Mouse (Mus musculus) thymus, postnatal 4 days (tissue): ENCODE measurements around the gene Crybg3.

Experiments used
- DNase-seq: peaks from one replicate; pipeline ENCODE4 v3.0.0; 2021

Crybg3 gene

DNA sequence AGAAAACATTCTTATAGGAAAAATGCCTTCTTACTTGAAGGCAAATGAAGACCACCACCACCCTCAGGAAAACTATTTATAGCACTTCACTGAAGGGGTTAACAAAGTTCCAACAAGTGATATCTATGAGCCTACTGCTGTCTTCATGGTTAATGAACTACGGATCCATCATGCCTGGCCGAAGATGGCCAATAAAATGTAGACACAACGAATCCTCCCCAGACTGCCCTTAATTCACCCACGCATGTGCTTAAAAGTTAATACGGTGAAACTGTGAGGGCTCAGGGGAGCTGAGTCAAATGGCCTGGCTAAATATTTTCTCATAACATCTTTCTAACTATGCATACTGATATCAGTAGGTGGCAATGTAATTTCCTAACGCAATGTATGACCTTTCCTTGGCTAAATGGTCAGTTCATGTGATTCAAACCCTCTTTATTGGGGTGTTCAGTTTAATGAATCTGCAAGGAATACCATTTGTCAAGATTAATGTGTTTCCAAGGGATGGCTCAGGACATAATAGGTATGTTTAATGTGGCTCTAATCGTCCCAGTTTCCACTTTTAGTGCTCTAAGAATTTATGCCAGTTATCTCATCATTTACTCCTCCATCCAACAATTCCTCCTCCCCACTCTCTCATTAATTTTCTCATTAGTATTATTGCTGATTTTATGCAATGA, 155.8 kb downstream of the Crybg3 start:
- DNase-seq, result no peak
